In the genomic region with DNA sequence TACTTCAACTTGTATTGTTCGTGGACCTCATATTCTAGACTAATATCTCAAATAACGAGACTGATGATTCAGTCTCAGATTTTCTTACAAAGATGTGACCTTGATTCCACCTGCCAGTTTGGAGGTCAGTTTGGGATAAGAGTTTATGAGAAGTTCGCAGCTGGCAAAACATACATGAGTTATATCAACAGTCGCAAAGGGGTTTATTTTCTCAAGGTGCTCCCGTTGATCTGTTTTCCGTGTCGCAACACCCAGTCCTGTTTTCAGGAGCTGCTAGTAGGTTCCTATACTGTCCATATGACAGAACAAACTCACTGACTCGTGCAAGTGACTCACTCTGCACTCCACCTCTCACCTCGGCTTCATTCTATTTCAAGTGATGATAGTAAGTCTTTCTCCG, we compare ENCODE assay signal across 8 mouse cellular contexts. TPM values are rescaled to one million over a fixed set of nuclear protein-coding genes. Genes with fewer than 3 reads are reported as not detected.
DNase-seq lines count a peak whose midpoint lies in the region; ATAC-seq and TF ChIP-seq lines count a peak whose summit lies in the region.

No protein-coding gene starts in this region.

- H3K4me2 ChIP-seq in embryonic facial prominence, embryonic 15.5 days (replicated peaks) = peak overlapping the region; percentile 66
- H3K4me2 ChIP-seq in intestine, postnatal 0 days (replicated peaks; ENCODE audit: low read depth) = peak overlapping the region; percentile 82
- H3K4me2 ChIP-seq in neural tube, embryonic 14.5 days (ENCODE audit: low read depth, low read length) = peak overlapping the region; percentile 67

- WGBS in embryonic facial prominence, embryonic 15.5 days = 47% methylated on average over 10 of the region's 10 CpGs
- WGBS in intestine, postnatal 0 days = 27% methylated on average over 10 of the region's 10 CpGs
- WGBS in neural tube, embryonic 14.5 days = 55% methylated on average over 10 of the region's 10 CpGs

- intact Hi-C loops in heart, postnatal 25 days (cut with DNase I) = loop anchor here (5.0 kb wide), 1 partner anchor 799 kb away; a partner anchor contains a TSS

- no peaks in the 10 kb centered on the region for H3K9me3 ChIP-seq in E14TG2a.4 (ENCODE audit: low read length)
- H3K9me3 ChIP-seq in embryonic facial prominence, embryonic 15.5 days (replicated peaks) = no peaks in the 10 kb centered on the region
- H3K9me3 ChIP-seq in intestine, postnatal 0 days (ENCODE audit: control insufficient read depth) = no peaks in the 10 kb centered on the region
- no peaks in the 10 kb centered on the region for H3K9me3 ChIP-seq in neural tube, embryonic 14.5 days (ENCODE audit: control insufficient read depth, low read length)

- H3K9ac ChIP-seq in embryonic facial prominence, embryonic 15.5 days = 0 out of 2 replicates have a peak overlapping the region, but pooled peaks have one; percentile 37
- 0 out of 2 replicates have a peak overlapping the region, but pooled peaks have one; percentile 19 for H3K9ac ChIP-seq in intestine, postnatal 0 days (ENCODE audit: low read depth, low read length)
- H3K9ac ChIP-seq in neural tube, embryonic 14.5 days (replicated peaks; ENCODE audit: low read depth, low read length) = peak overlapping the region; percentile 46

- H3K27me3 ChIP-seq in E14TG2a.4 (ENCODE audit: insufficient read depth, low read length) = no peaks in the 10 kb centered on the region; the same call in 1 of the 2 replicates
- no peaks in the 10 kb centered on the region for H3K27me3 ChIP-seq in embryonic facial prominence, embryonic 15.5 days
- no peaks in the 10 kb centered on the region for H3K27me3 ChIP-seq in intestine, postnatal 0 days (replicated peaks; ENCODE audit: control insufficient read depth, insufficient read depth, low read length)
- no peaks in the 10 kb centered on the region; the same call in 1 of the 2 replicates for H3K27me3 ChIP-seq in neural tube, embryonic 14.5 days (ENCODE audit: control insufficient read depth, insufficient read depth, low read length)

- no peak for TF ChIP-seq CTCF in E14TG2a.4 (conservative IDR thresholded peaks at IDR 0.05; ENCODE audit: low read length)
- no peak for TF ChIP-seq CTCF in intestine, postnatal 0 days (IDR thresholded peaks at IDR 0.05; ENCODE audit: low read depth)

- H3K27ac ChIP-seq in embryonic facial prominence, embryonic 15.5 days (replicated peaks) = peak overlapping the region; percentile 76; the same call in 1 of the 2 replicates
- H3K27ac ChIP-seq in intestine, postnatal 0 days (ENCODE audit: low read depth, low read length) = peak overlapping the region; percentile 15; the same call in 1 of the 2 replicates
- 0 out of 2 replicates have a peak overlapping the region, but pooled peaks have one; percentile 57 for H3K27ac ChIP-seq in neural tube, embryonic 14.5 days (ENCODE audit: low read depth, low read length)

- DNase-seq in heart, adult 11 months = peak; percentile 91
- no peak for DNase-seq in heart, postnatal 25 days (ENCODE audit: low spot score)
- no peak for DNase-seq in retina, embryonic 14.5 days (ENCODE audit: low spot score)
- no peak for DNase-seq in right cerebral cortex, adult 18-20 months

- no peak for ATAC-seq in embryonic facial prominence, embryonic 15.5 days (ENCODE audit: insufficient number of reproducible peaks, low FRiP score, low TSS enrichment, low read depth)
- no peak for ATAC-seq in intestine, postnatal 0 days
- no peak for ATAC-seq in neural tube, embryonic 14.5 days (ENCODE audit: low read depth)

- peak overlapping the region; percentile 97 for H3K4me3 ChIP-seq in E14TG2a.4 (replicated peaks; ENCODE audit: low read length)
- peak overlapping the region; percentile 85 for H3K4me3 ChIP-seq in embryonic facial prominence, embryonic 15.5 days (replicated peaks)
- H3K4me3 ChIP-seq in intestine, postnatal 0 days (ENCODE audit: low read depth, low read length) = peak overlapping the region; percentile 99
- peak overlapping the region; percentile 86 for H3K4me3 ChIP-seq in neural tube, embryonic 14.5 days (ENCODE audit: low read depth, low read length)

- H3K4me1 ChIP-seq in E14TG2a.4 (replicated peaks; ENCODE audit: low read depth, low read length) = peaks cover 36% of the 10 kb centered on the region
- peaks cover 21% of the 10 kb centered on the region for H3K4me1 ChIP-seq in embryonic facial prominence, embryonic 15.5 days
- 0 out of 2 replicates have a peak, but pooled peaks cover 3% of the 10 kb centered on the region for H3K4me1 ChIP-seq in intestine, postnatal 0 days (replicated peaks; ENCODE audit: control insufficient read depth, insufficient read depth, low read length)
- H3K4me1 ChIP-seq in neural tube, embryonic 14.5 days (ENCODE audit: control insufficient read depth, insufficient read depth, low read length) = peaks cover 13% of the 10 kb centered on the region; the same call in 1 of the 2 replicates

- H3K36me3 ChIP-seq in E14TG2a.4 (ENCODE audit: insufficient read depth, low read length) = peaks cover 28% of the 10 kb centered on the region
- no peaks in the 10 kb centered on the region for H3K36me3 ChIP-seq in embryonic facial prominence, embryonic 15.5 days
- H3K36me3 ChIP-seq in intestine, postnatal 0 days (ENCODE audit: control insufficient read depth, insufficient read depth) = no peaks in the 10 kb centered on the region
- no peaks in the 10 kb centered on the region for H3K36me3 ChIP-seq in neural tube, embryonic 14.5 days (ENCODE audit: control insufficient read depth, insufficient read depth, low read length)

RNA-seq across cellular contexts. Expression of a gene that starts 24.4 kb away (rescaled TPM):
- total RNA-seq in heart, postnatal 25 days (2021) = 10 to 100 TPM; 40.6 to 43.2 TPM
- 1.4 and 1.9 TPM in 2 replicates for polyA plus RNA-seq in embryonic facial prominence, embryonic 15.5 days (2015; fragmentation: Nextera tagmentation; extraction: Ambion mirVana)
- not detected in 2 replicates for polyA plus RNA-seq in intestine, postnatal 0 days (2015; fragmentation: Nextera tagmentation; extraction: Ambion mirVana)
- 0.30 and 0.32 TPM in 2 replicates for polyA plus RNA-seq in neural tube, embryonic 14.5 days (2014; fragmentation: Nextera tagmentation; extraction: Ambion mirVana)

RNA-seq across cellular contexts. Expression of a gene that starts 24.6 kb away (rescaled TPM):
- total RNA-seq in heart, postnatal 25 days (2021) = 10 to 100 TPM; 75.2 to 75.9 TPM
- 104 and 108 TPM in 2 replicates for polyA plus RNA-seq in embryonic facial prominence, embryonic 15.5 days (2015; fragmentation: Nextera tagmentation; extraction: Ambion mirVana)
- polyA plus RNA-seq in intestine, postnatal 0 days (2015; fragmentation: Nextera tagmentation; extraction: Ambion mirVana) = 98.3 and 113 TPM in 2 replicates
- 174 and 182 TPM in 2 replicates for polyA plus RNA-seq in neural tube, embryonic 14.5 days (2014; fragmentation: Nextera tagmentation; extraction: Ambion mirVana)

Comparison
In these comparisons a context has a peak if more than half of its experiments do, and no peak if none do; other contexts are left out.
1. H3K27ac ChIP-seq: peak in every context shown above with its lines; median percentile 76 in embryonic facial prominence, embryonic 15.5 days; 57 in neural tube, embryonic 14.5 days; 15 in intestine, postnatal 0 days.